ENCODE assay signal across 8 mouse cellular contexts in genomic region chr13:34873801-34874681, GRCm38 (mm10). TPM values are rescaled to one million over a fixed set of nuclear protein-coding genes. Genes with fewer than 3 reads are reported as not detected.
A peak's percentile ranks its signal among the peaks of the same experiment; 100 is the strongest.
DNase-seq lines count a peak whose midpoint lies in the region; ATAC-seq lines count a peak whose summit lies in the region.

No protein-coding gene starts in this region.

- DNase-seq in adrenal gland, adult (ENCODE audit: inconsistent age in 2 of 2, low spot score in 1 of 2) = peak; percentile 97
- DNase-seq in embryo, embryonic 10.5 days (ENCODE audit: low spot score) = peak; percentile 97
- DNase-seq in gastrocnemius, postnatal 14 days = peak; percentile 96
- peak; percentile 96 to 97 for DNase-seq in left cerebral cortex, postnatal 10 days (ENCODE audit: extremely low spot score in 1 of 2, low spot score in 2 of 2)
- peak; percentile 93 for DNase-seq in right cerebral cortex, postnatal 25 days
- DNase-seq in urinary bladder, postnatal 4 days (ENCODE audit: low spot score in 2 of 2) = peak; percentile 93 to 95

- ATAC-seq in inflammation-experienced regulatory T-cells, adult 6 months = peak; percentile 68
- peak; percentile 89 for ATAC-seq in megakaryocyte-erythroid progenitor cell, adult 5-6 weeks (replicated peaks; ENCODE audit: low FRiP score, low TSS enrichment, poor library complexity, severe bottlenecking)

- intact Hi-C loops in gastrocnemius, postnatal 14 days (cut with DNase I; ENCODE audit: low total_unique reads) = loop anchor here (10.0 kb wide), 1 partner anchor 689 kb away; no protein-coding TSS in a partner anchor
- intact Hi-C loops in left cerebral cortex, postnatal 10 days (cut with DNase I) = loop anchor here (10.0 kb wide), 2 partner anchors 529 to 689 kb away; partner anchors contain the start of gene Slc22a23

RNA-seq across cellular contexts. Expression of gene Prpf4b, which starts 1.1 kb away (rescaled TPM):
- total RNA-seq in gastrocnemius, postnatal 14 days (2021) = 10 to 100 TPM; 23.0 to 26.0 TPM
- polyA plus RNA-seq in inflammation-experienced regulatory T-cells, adult 6 months (2017; shearing (Covaris generic)) = 100 to 1,000 TPM in 1 of 3 experiments, 10 to 100 TPM in 2; 70.1 to 114 (median 85.7) TPM
- total RNA-seq in left cerebral cortex, postnatal 10 days (2021) = 10 to 100 TPM; 79.0 to 79.9 TPM
- 173 and 238 TPM in 2 replicates for total RNA-seq in megakaryocyte-erythroid progenitor cell, adult 5-6 weeks (2014; fragmentation: Nextera tagmentation)
- total RNA-seq in megakaryocyte-erythroid progenitor cell, adult 5-6 weeks (2017) = 269 and 276 TPM in 2 replicates

RNA-seq across cellular contexts. Expression of gene Fam217a, which starts 50.1 kb away (rescaled TPM):
- not detected for total RNA-seq in gastrocnemius, postnatal 14 days (2021)
- polyA plus RNA-seq in inflammation-experienced regulatory T-cells, adult 6 months (2017; shearing (Covaris generic)) = not detected
- under 1 TPM; 0.39 to 0.67 TPM for total RNA-seq in left cerebral cortex, postnatal 10 days (2021)
- total RNA-seq in megakaryocyte-erythroid progenitor cell, adult 5-6 weeks (2014; fragmentation: Nextera tagmentation) = 0.77 TPM in 1 of 2 replicates, not detected in the other
- not detected in 2 replicates for total RNA-seq in megakaryocyte-erythroid progenitor cell, adult 5-6 weeks (2017)

RNA-seq across cellular contexts. Expression of gene 4933417A18Rik, which starts 50.2 kb away (rescaled TPM):
- total RNA-seq in gastrocnemius, postnatal 14 days (2021) = not detected
- not detected for polyA plus RNA-seq in inflammation-experienced regulatory T-cells, adult 6 months (2017; shearing (Covaris generic))
- total RNA-seq in left cerebral cortex, postnatal 10 days (2021) = not detected
- total RNA-seq in megakaryocyte-erythroid progenitor cell, adult 5-6 weeks (2014; fragmentation: Nextera tagmentation) = not detected in 2 replicates
- not detected in 2 replicates for total RNA-seq in megakaryocyte-erythroid progenitor cell, adult 5-6 weeks (2017)

Comparison
In these comparisons a context has a peak if more than half of its experiments do, and no peak if none do; other contexts are left out.
1. Peak in every context shown above with its lines: DNase-seq and ATAC-seq.